Mouse (Mus musculus) inflammation-experienced regulatory T-cells, adult 16 weeks (primary cell): ENCODE results near the gene Gm21900. TPM values are rescaled to one million over a fixed set of nuclear protein-coding genes. Genes with fewer than 3 reads are reported as not detected.

ENCODE experiments used
- polyA plus RNA-seq: library from polyadenylated mRNA; unstranded; fragments of 100-300 nt; shearing (Covaris generic); gene quantifications from one replicate; pipeline ENCODE4 v1.2.1, GENCODE M21; 2017

The Gm21900 gene
- not detected for polyA plus RNA-seq

DNA sequence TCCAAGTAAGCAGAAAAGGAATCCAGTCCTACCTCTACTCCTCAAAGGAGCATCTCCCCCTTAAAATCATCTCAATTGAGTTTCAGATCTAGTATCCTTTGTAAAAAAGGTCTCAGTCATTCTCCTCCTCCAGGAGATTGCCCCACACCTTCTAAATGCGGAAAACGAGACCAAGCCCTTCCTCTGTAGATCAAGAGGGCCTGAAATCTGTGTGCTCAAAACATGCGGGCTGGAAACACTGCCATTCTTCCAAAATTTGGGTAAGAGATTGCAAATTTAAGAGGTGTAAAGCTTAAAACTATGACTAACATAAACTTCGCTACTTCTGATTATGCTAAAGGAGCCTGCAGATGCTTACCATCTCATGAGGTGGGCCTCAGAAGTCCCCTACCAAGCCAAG, at the start of gene Gm21900:
Gene Gm21900, plus strand, starts transcription at position 301 of the 400 bp plus-strand sequence.

Other genes with a start within 250 kb of the Gm21900 start
- not detected for gene Gm28510, start 203.6 kb upstream of the Gm21900 start, polyA plus RNA-seq
- not detected for gene Gm20737, start 80.3 kb upstream of the Gm21900 start, polyA plus RNA-seq
- gene Gm21775, start 62.9 kb upstream of the Gm21900 start, polyA plus RNA-seq: not detected
- not detected for gene Gm20777, start 136.1 kb downstream of the Gm21900 start, polyA plus RNA-seq